Mouse (Mus musculus) embryonic facial prominence, embryonic 14.5 days (tissue): ENCODE data around the gene Larp7. TPM values are rescaled to one million over a fixed set of nuclear protein-coding genes. Genes with fewer than 3 reads are reported as not detected.

ENCODE experiments used
- ATAC-seq: fragments of 200-750 bp; cut with Nextera tagmentation; 2 replicates; pipeline ENCODE4 v1.8.0; 2017; ENCODE audit warnings: low read depth, moderate number of reproducible peaks, moderate TSS enrichment
- DNase-seq: peaks from one replicate; pipeline ENCODE4 v3.0.0-alpha.2; 2015; ENCODE audit warnings: low spot score
- H3K27ac ChIP-seq: fragments of 300-500 bp; sonication (generic); replicated peaks from 2 replicates; pipeline ENCODE4 v1.5.1; 2014; ENCODE audit warnings: low read depth, mild to moderate bottlenecking, low read length, moderate library complexity
- H3K27me3 ChIP-seq: fragments of 300-500 bp; sonication (generic); replicated peaks from 2 replicates; pipeline ENCODE4 v1.6.1; 2014; ENCODE audit warnings: low read length; ENCODE audit not compliant: control insufficient read depth, insufficient read depth
- H3K36me3 ChIP-seq: fragments of 300-500 bp; sonication (generic); 2 replicates; pipeline ENCODE4 v1.6.1; 2014; ENCODE audit warnings: low read length, mixed read lengths; ENCODE audit not compliant: control insufficient read depth, insufficient read depth
- H3K4me1 ChIP-seq: fragments of 300-500 bp; sonication (generic); 2 replicates; pipeline ENCODE4 v1.6.1; 2014; ENCODE audit warnings: antibody characterized with exemption, low read length; ENCODE audit not compliant: control insufficient read depth, insufficient read depth
- H3K4me2 ChIP-seq: fragments of 300-500 bp; sonication (generic); 2 replicates; pipeline ENCODE4 v1.6.1; 2014; ENCODE audit warnings: low read depth, mild to moderate bottlenecking, low read length, moderate library complexity, mixed read lengths
- H3K4me3 ChIP-seq: fragments of 300-500 bp; sonication (generic); 2 replicates; pipeline ENCODE4 v1.5.1; 2014; ENCODE audit warnings: low read depth, mild to moderate bottlenecking, low read length
- H3K9ac ChIP-seq: fragments of 300-500 bp; sonication (generic); 2 replicates; pipeline ENCODE4 v1.6.1; 2014; ENCODE audit warnings: low read depth, mild to moderate bottlenecking, low read length, moderate library complexity, mixed read lengths
- H3K9me3 ChIP-seq: fragments of 300-500 bp; sonication (generic); 2 replicates; pipeline ENCODE4 v1.6.1; 2016; ENCODE audit warnings: low read length; ENCODE audit not compliant: control insufficient read depth
- WGBS: fragments of 180-500 bp; shearing (Covaris S2); extraction: QIAGEN DNeasy Blood & Tissue Kit; methylation state at CpG from one replicate; pipeline ENCODE4 v1.1.7; 2014; 5-methylcytosine and 5-hydroxymethylcytosine counted together
- polyA plus RNA-seq: library from polyadenylated mRNA; unstranded; fragments of >200 nt; fragmentation: Nextera tagmentation; extraction: Ambion mirVana; gene quantifications from 2 replicates; pipeline ENCODE4 v1.2.1, GENCODE M21; 2014

Gene Larp7
- polyA plus RNA-seq, 1 experiment from 2014 or later: 49.9 TPM

DNA sequence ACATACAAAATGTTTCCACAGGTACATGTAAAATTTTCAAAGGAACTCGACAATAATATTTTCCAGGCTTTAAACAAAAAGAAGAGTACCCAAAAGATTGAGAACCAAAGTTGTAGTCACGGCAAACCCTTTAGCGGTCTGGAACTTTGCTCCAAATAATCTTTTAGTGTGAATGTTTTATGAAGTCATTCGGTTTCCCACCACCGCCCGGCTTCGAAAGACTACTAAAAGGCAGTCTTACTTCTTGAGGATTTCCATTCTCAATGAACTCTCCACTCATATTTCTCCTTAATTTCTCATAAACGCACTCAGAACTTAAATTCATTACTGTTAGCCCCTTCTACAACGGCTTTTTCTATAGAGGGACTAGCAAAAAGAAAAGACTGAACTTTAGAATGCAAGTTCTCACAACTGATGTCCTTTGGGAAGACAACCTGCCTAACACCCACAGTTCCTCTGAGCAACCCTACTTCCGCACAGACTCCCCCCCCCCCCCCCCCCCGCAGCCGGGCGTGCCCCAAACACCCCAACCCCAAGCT is 646 bp downstream of the Larp7 start:
- DNase-seq: no peak
- H3K27ac ChIP-seq: peak overlapping the region; percentile 95
- peak overlapping the region; percentile 73 for H3K4me2 ChIP-seq
- 6% methylated on average over 10 of the region's 13 CpGs for WGBS
- no peak for ATAC-seq
- H3K36me3 ChIP-seq: peaks cover 15% of the 10 kb centered on the region; the same call in 1 of the 2 replicates
- H3K27me3 ChIP-seq: no peaks in the 10 kb centered on the region
- H3K9ac ChIP-seq: peak overlapping the region; percentile 84
- 0 out of 2 replicates have a peak, but pooled peaks cover 2% of the 10 kb centered on the region for H3K4me1 ChIP-seq
- H3K4me3 ChIP-seq: peak overlapping the region; percentile 82
- H3K9me3 ChIP-seq: no peaks in the 10 kb centered on the region

DNA sequence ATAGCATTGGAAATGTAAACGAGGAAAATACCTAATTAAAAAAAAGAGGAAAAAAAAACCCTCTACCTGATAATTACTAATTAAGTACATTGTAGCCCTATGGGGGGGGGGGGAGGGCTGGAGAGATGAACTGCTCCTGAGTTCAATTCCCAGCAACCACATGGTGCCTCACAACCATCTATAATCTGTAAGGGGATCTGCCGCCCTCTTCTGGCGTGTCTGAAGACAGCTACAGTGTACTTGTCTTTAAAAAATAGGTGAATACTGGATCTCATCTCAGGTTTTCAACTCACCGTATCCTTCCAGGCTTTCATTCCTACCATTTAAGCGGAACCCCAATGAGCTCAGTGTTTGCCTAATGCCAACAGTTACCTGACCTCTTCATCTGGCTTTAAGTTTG is 5.3 kb downstream of the Larp7 start:
- 47% methylated on average over 5 of the region's 5 CpGs for WGBS

DNA sequence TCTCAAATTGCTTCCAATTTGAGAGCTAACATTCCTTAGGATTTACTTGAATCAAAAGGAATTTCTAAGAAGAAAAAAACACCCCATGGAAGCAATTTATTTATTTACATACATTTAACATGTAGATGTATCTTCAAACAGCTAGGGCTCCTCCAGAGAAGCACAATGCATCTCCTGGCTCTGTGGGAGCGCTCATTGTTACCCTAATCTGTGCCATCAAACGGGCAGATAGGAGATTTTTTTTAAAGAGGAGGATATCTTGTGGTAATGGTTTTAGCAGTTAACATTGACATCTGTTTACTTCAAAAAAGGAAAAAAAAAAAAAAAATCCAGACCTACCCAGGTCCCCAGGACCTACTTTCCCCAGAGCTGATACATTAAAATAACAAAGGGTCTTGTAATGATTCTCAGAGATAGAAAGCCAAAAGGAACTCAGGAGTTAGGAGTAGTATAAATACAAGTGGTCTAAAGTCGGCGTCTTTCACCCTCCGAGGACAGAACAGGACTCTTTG is 8.5 kb downstream of the Larp7 start:
- WGBS: 32% methylated on average over 5 of the region's 5 CpGs
- DNase-seq (no peak), ATAC-seq (no peak)
- Histone ChIP-seq H3K36me3 (peaks cover 63% of the 10 kb centered on the region), H3K9me3 (no peaks in the 10 kb centered on the region), H3K9ac (no peak overlapping the region), H3K27ac (no peak overlapping the region), H3K4me2 (no peak overlapping the region), H3K4me3 (no peak overlapping the region), H3K27me3 (no peaks in the 10 kb centered on the region), H3K4me1 (no peaks in the 10 kb centered on the region)

More for the DNA sequence above, 5.3 kb downstream of the Larp7 start:
- Histone ChIP-seq H3K9ac (no peak overlapping the region), H3K4me2 (no peak overlapping the region), H3K4me3 (no peak overlapping the region), H3K27ac (no peak overlapping the region), H3K36me3 (peaks cover 44% of the 10 kb centered on the region), H3K9me3 (no peaks in the 10 kb centered on the region), H3K4me1 (no peaks in the 10 kb centered on the region), H3K27me3 (no peaks in the 10 kb centered on the region)
- DNase-seq (peak; percentile 26), ATAC-seq (no peak)

GRCm38 (mm10) chr3:127543976-127544375 is 9.2 kb downstream of the Larp7 start:
- 80% methylated on average over 4 of the region's 4 CpGs for WGBS
- H3K36me3 ChIP-seq: peaks cover 68% of the 10 kb centered on the region
- no peak overlapping the region for H3K9ac ChIP-seq
- no peak overlapping the region for H3K27ac ChIP-seq
- H3K27me3 ChIP-seq: no peaks in the 10 kb centered on the region
- DNase-seq (no peak), ATAC-seq (no peak)
- no peaks in the 10 kb centered on the region for H3K9me3 ChIP-seq
- H3K4me2 ChIP-seq: no peak overlapping the region
- no peak overlapping the region for H3K4me3 ChIP-seq
- no peaks in the 10 kb centered on the region for H3K4me1 ChIP-seq

DNA sequence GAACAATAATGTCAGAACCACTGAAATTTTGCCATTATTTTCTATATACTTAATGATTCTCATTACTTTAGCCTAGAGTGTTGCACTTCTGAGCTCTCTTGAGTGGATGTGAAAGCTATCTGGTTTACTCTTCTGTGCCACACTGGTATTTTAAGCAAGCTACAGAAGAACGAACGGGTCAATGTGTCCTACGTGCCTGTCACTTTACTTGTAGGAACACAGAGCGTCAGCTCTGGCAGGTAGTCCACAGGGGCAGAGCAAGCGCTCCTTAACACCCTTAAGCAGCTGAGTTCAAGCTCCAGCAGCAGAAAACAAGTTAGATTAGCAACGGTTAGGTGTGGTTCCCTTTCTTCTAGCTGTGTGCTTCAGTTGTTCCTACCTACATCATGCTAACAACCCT is 14.0 kb downstream of the Larp7 start:
- DNase-seq: no peak
- Histone ChIP-seq H3K27ac (no peak overlapping the region), H3K4me1 (no peaks in the 10 kb centered on the region), H3K4me3 (no peak overlapping the region), H3K9me3 (no peaks in the 10 kb centered on the region), H3K9ac (no peak overlapping the region), H3K27me3 (no peaks in the 10 kb centered on the region), H3K36me3 (peaks cover 54% of the 10 kb centered on the region), H3K4me2 (no peak overlapping the region)
- 66% methylated on average over 6 of the region's 6 CpGs for WGBS
- ATAC-seq: no peak

GRCm38 (mm10) chr3:127530293-127530692 is 22.9 kb downstream of the Larp7 start:
- Histone ChIP-seq H3K27ac (no peak overlapping the region), H3K4me1 (no peaks in the 10 kb centered on the region), H3K9ac (no peak overlapping the region), H3K4me3 (no peak overlapping the region), H3K27me3 (no peaks in the 10 kb centered on the region), H3K4me2 (no peak overlapping the region), H3K36me3 (no peaks in the 10 kb centered on the region; the same call in 1 of the 2 replicates), H3K9me3 (no peaks in the 10 kb centered on the region)
- ATAC-seq (no peak), DNase-seq (no peak)
- 18% methylated on average over 4 of the region's 4 CpGs for WGBS

GRCm38 (mm10) chr3:127529824-127530223 is 23.3 kb downstream of the Larp7 start:
- Histone ChIP-seq H3K27ac (no peak overlapping the region), H3K27me3 (no peaks in the 10 kb centered on the region), H3K36me3 (no peaks in the 10 kb centered on the region), H3K4me3 (no peak overlapping the region), H3K4me2 (no peak overlapping the region), H3K4me1 (no peaks in the 10 kb centered on the region), H3K9ac (no peak overlapping the region), H3K9me3 (no peaks in the 10 kb centered on the region)
- WGBS: 82% methylated on average over 4 of the region's 4 CpGs
- no peak for DNase-seq
- no peak for ATAC-seq

GRCm38 (mm10) chr3:127529210-127529609 is 23.9 kb downstream of the Larp7 start:
- no peak for DNase-seq
- H3K9me3 ChIP-seq: no peaks in the 10 kb centered on the region
- no peak for ATAC-seq
- no peaks in the 10 kb centered on the region for H3K36me3 ChIP-seq
- H3K27me3 ChIP-seq: no peaks in the 10 kb centered on the region
- 84% methylated on average over 3 of the region's 3 CpGs for WGBS
- H3K4me3 ChIP-seq: no peak overlapping the region
- H3K4me2 ChIP-seq: no peak overlapping the region
- H3K9ac ChIP-seq: no peak overlapping the region
- no peaks in the 10 kb centered on the region for H3K4me1 ChIP-seq
- no peak overlapping the region for H3K27ac ChIP-seq

GRCm38 (mm10) chr3:127527465-127528034 is 25.6 kb downstream of the Larp7 start:
- H3K9ac ChIP-seq: no peak overlapping the region
- no peak for ATAC-seq
- 60% methylated on average over 5 of the region's 5 CpGs for WGBS

More at GRCm38 (mm10) chr3:127527465-127528034, 25.6 kb downstream of the Larp7 start:
- H3K9me3 ChIP-seq: no peaks in the 10 kb centered on the region
- H3K27me3 ChIP-seq: no peaks in the 10 kb centered on the region
- DNase-seq: no peak
- no peak overlapping the region for H3K27ac ChIP-seq
- H3K4me2 ChIP-seq: no peak overlapping the region
- H3K4me3 ChIP-seq: no peak overlapping the region
- H3K36me3 ChIP-seq: no peaks in the 10 kb centered on the region
- no peaks in the 10 kb centered on the region for H3K4me1 ChIP-seq
